Mouse (Mus musculus) forebrain, postnatal 0 days (tissue): ENCODE data around the gene Gm17174. TPM values are rescaled to one million over a fixed set of nuclear protein-coding genes. Genes with fewer than 3 reads are reported as not detected.
"Not testable (repeated sequence)": the region's sequence is repeated elsewhere in the genome, so short reads cannot be mapped to it uniquely, and the experiment has no call there.

ENCODE experiments used
- ATAC-seq: fragments of 200-750 bp; cut with Nextera tagmentation; 2 replicates; pipeline ENCODE4 v1.8.0; 2017; ENCODE audit warnings: mild to moderate bottlenecking, moderate library complexity
- DNase-seq: peaks from one replicate; pipeline ENCODE4 v3.0.0-alpha.2; 2015
- H3K27ac ChIP-seq: fragments of 300-500 bp; sonication (generic); 2 replicates; pipeline ENCODE4 v1.5.1; 2014; ENCODE audit warnings: low read depth, mild to moderate bottlenecking, antibody characterized with exemption, low read length, moderate library complexity, mixed read lengths
- H3K27me3 ChIP-seq: fragments of 300-500 bp; sonication (generic); 2 replicates; pipeline ENCODE4 v1.6.1; 2014; ENCODE audit warnings: mild to moderate bottlenecking, low read length, mixed read lengths; ENCODE audit not compliant: insufficient read depth
- H3K36me3 ChIP-seq: fragments of 300-500 bp; sonication (generic); 2 replicates; pipeline ENCODE4 v1.6.1; 2014; ENCODE audit warnings: mild to moderate bottlenecking, moderate library complexity; ENCODE audit not compliant: insufficient read depth
- H3K4me1 ChIP-seq: fragments of 300-500 bp; sonication (generic); 2 replicates; pipeline ENCODE4 v1.6.1; 2014; ENCODE audit warnings: antibody characterized with exemption; ENCODE audit not compliant: insufficient read depth
- H3K4me2 ChIP-seq: fragments of 300-500 bp; sonication (generic); 2 replicates; pipeline ENCODE4 v1.6.1; 2014; ENCODE audit warnings: low read depth, mild to moderate bottlenecking, moderate library complexity
- H3K4me3 ChIP-seq: fragments of 300-500 bp; sonication (generic); 2 replicates; pipeline ENCODE4 v1.5.1; 2014; ENCODE audit warnings: low read depth, low read length, mixed read lengths
- H3K9ac ChIP-seq: fragments of 300-500 bp; sonication (generic); 2 replicates; pipeline ENCODE4 v1.6.1; 2014; ENCODE audit warnings: mild to moderate bottlenecking
- H3K9me3 ChIP-seq: fragments of 300-500 bp; sonication (generic); 2 replicates; pipeline ENCODE4 v1.6.1; 2016; ENCODE audit warnings: low read length
- CTCF ChIP-seq: sonication (generic); IDR thresholded peaks from 2 replicates; pipeline ENCODE4 v1.5.1; 2016; ENCODE audit warnings: antibody characterized with exemption, control low read depth, low read depth
- WGBS: fragments of 180-500 bp; shearing (Covaris S2); extraction: QIAGEN DNeasy Blood & Tissue Kit; methylation state at CpG from one replicate; pipeline ENCODE4 v1.1.7; 2014; 5-methylcytosine and 5-hydroxymethylcytosine counted together
- polyA plus RNA-seq: library from polyadenylated mRNA; unstranded; fragments of >200 nt; fragmentation: Nextera tagmentation; extraction: Ambion mirVana; gene quantifications from 2 replicates; pipeline ENCODE4 v1.2.1, GENCODE M21; 2015
- total RNA-seq: library from RNA; depleted of rRNA; stranded (reverse); fragments of >200 nt; gene quantifications from 2 replicates; pipeline ENCODE4 v1.2.3, GENCODE M21; 2014; rRNA removed

Gene Gm17174
- total RNA-seq (not detected in 2 replicates), polyA plus RNA-seq (not detected in 2 replicates)

GRCm38 (mm10) chr14:51592039-51592438 lies at the start of gene Gm17174:
Gene Gm17174 (minus strand): TSS chr14:51592139.
- not testable (repeated sequence) for H3K4me1 ChIP-seq, H3K9ac ChIP-seq, ATAC-seq, DNase-seq, H3K27ac ChIP-seq, H3K4me3 ChIP-seq, H3K36me3 ChIP-seq, H3K4me2 ChIP-seq, H3K9me3 ChIP-seq, H3K27me3 ChIP-seq
- WGBS, result 97% methylated on average over 4 of the region's 4 CpGs

- not testable (repeated sequence) for H3K9me3 ChIP-seq, H3K27me3 ChIP-seq, H3K4me2 ChIP-seq, H3K4me3 ChIP-seq, H3K27ac ChIP-seq, H3K9ac ChIP-seq, H3K36me3 ChIP-seq, H3K4me1 ChIP-seq, DNase-seq, ATAC-seq
- 80% methylated on average over 1 of the region's 1 CpGs for WGBS
Observed at GRCm38 (mm10) chr14:51635566-51635965, 43.6 kb upstream of the Gm17174 start, which contains the start of gene Gm4181. Gene Gm4181 (minus strand): TSS chr14:51635666.

GRCm38 (mm10) chr14:51632426-51632825 lies 40.5 kb upstream of the Gm17174 start:
- DNase-seq, H3K27ac ChIP-seq, ATAC-seq, H3K9me3 ChIP-seq, H3K9ac ChIP-seq, H3K36me3 ChIP-seq, H3K4me2 ChIP-seq, H3K27me3 ChIP-seq, H3K4me1 ChIP-seq, H3K4me3 ChIP-seq: not testable (repeated sequence)
- 93% methylated on average over 1 of the region's 1 CpGs for WGBS

GRCm38 (mm10) chr14:51611210-51611609 lies 19.3 kb upstream of the Gm17174 start, which contains the start of gene Gm17078:
Gene Gm17078 (minus strand): TSS chr14:51611310.
- 81% methylated on average over 1 of the region's 1 CpGs for WGBS
- H3K9me3 ChIP-seq, result no peaks in the 10 kb centered on the region
- no peak for DNase-seq
- no peak within 1 kb of the TSS for H3K4me3 ChIP-seq
- H3K27me3 ChIP-seq, result no peaks in the 10 kb centered on the region
- no peak within 1 kb of the TSS for H3K4me2 ChIP-seq
- no peak for ATAC-seq
- H3K27ac ChIP-seq, result no peak within 1 kb of the TSS
- H3K4me1 ChIP-seq, result no peaks in the 10 kb centered on the region
- H3K9ac ChIP-seq, result no peak within 1 kb of the TSS
- TF ChIP-seq CTCF, result no peak
- no peaks in the 10 kb centered on the region for H3K36me3 ChIP-seq

- H3K9ac ChIP-seq, H3K27ac ChIP-seq, H3K4me2 ChIP-seq, H3K9me3 ChIP-seq, H3K36me3 ChIP-seq, H3K27me3 ChIP-seq, ATAC-seq, H3K4me3 ChIP-seq, H3K4me1 ChIP-seq, DNase-seq: not testable (repeated sequence)
- 91% methylated on average over 2 of the region's 2 CpGs for WGBS
Observed at GRCm38 (mm10) chr14:51573963-51574362, 18.0 kb downstream of the Gm17174 start, which contains the start of gene Gm17175. Gene Gm17175 (minus strand): TSS chr14:51574063.

- no peak for ATAC-seq
- WGBS, result 96% methylated on average over 4 of the region's 4 CpGs
- Histone ChIP-seq H3K27ac (no peak within 1 kb of the TSS), H3K9me3 (no peaks in the 10 kb centered on the region), H3K4me2 (no peak within 1 kb of the TSS), H3K4me3 (no peak within 1 kb of the TSS), H3K36me3 (no peaks in the 10 kb centered on the region), H3K9ac (no peak within 1 kb of the TSS), H3K4me1 (no peaks in the 10 kb centered on the region), H3K27me3 (no peaks in the 10 kb centered on the region)
- no peak for DNase-seq
- TF ChIP-seq CTCF, result no peak
Observed at GRCm38 (mm10) chr14:51552490-51552889, 39.4 kb downstream of the Gm17174 start, which contains the start of gene Gm5622. Gene Gm5622 (plus strand): TSS chr14:51552790.

Other genes starting within 250 kb of the Gm17174 start
- not detected in 2 replicates for gene Gm7247, start 230.4 kb downstream of the Gm17174 start, total RNA-seq
- gene Gm7247, start 230.4 kb downstream of the Gm17174 start, polyA plus RNA-seq, result not detected in 2 replicates
- gene Vmn2r88, start 181.3 kb downstream of the Gm17174 start, total RNA-seq, result not detected in 2 replicates
- gene Vmn2r88, start 181.3 kb downstream of the Gm17174 start, polyA plus RNA-seq, result not detected in 2 replicates
- not detected in 2 replicates for gene Vmn2r89, start 140.3 kb downstream of the Gm17174 start, total RNA-seq
- gene Vmn2r89, start 140.3 kb downstream of the Gm17174 start, polyA plus RNA-seq, result not detected in 2 replicates
- gene Gm5622, start 39.3 kb downstream of the Gm17174 start, total RNA-seq, result not detected in 2 replicates
- gene Gm5622, start 39.3 kb downstream of the Gm17174 start, polyA plus RNA-seq, result not detected in 2 replicates
- gene Gm17175, start 18.1 kb downstream of the Gm17174 start, total RNA-seq, result not detected in 2 replicates
- gene Gm17175, start 18.1 kb downstream of the Gm17174 start, polyA plus RNA-seq, result not detected in 2 replicates
- not detected in 2 replicates for gene Gm17078, start 19.2 kb upstream of the Gm17174 start, total RNA-seq
- gene Gm17078, start 19.2 kb upstream of the Gm17174 start, polyA plus RNA-seq, result not detected in 2 replicates
- not detected in 2 replicates for gene Gm4181, start 43.5 kb upstream of the Gm17174 start, total RNA-seq
- not detected in 2 replicates for gene Gm4181, start 43.5 kb upstream of the Gm17174 start, polyA plus RNA-seq
- not detected in 2 replicates for gene Gm17079, start 103.3 kb upstream of the Gm17174 start, total RNA-seq
- not detected in 2 replicates for gene Gm17079, start 103.3 kb upstream of the Gm17174 start, polyA plus RNA-seq
- gene Gm5800, start 125.0 kb upstream of the Gm17174 start, total RNA-seq, result not detected in 2 replicates
- gene Gm5800, start 125.0 kb upstream of the Gm17174 start, polyA plus RNA-seq, result not detected in 2 replicates
- not detected in 2 replicates for gene Ang4, start 181.5 kb upstream of the Gm17174 start, total RNA-seq
- gene Ang4, start 181.5 kb upstream of the Gm17174 start, polyA plus RNA-seq, result not detected in 2 replicates
- gene AY358078, start 207.9 kb upstream of the Gm17174 start, total RNA-seq, result not detected in 2 replicates
- not detected in 2 replicates for gene AY358078, start 207.9 kb upstream of the Gm17174 start, polyA plus RNA-seq